Mouse (Mus musculus) liver, adult 2 months (tissue): ENCODE data around the gene Tubb5.

Source experiments
- CTCF ChIP-seq: fragments of 200-500 bp; IDR thresholded peaks from 2 replicates; pipeline ENCODE4 v1.5.1; 2011; ENCODE audit warnings: low read depth, low read length, control low read depth
- POLR2A ChIP-seq: fragments of 200-500 bp; IDR thresholded peaks from 2 replicates; pipeline ENCODE4 v1.6.1; 2011; ENCODE audit warnings: low read length, control low read depth; ENCODE audit not compliant: insufficient read depth; ENCODE audit errors: extremely low read depth

DNA sequence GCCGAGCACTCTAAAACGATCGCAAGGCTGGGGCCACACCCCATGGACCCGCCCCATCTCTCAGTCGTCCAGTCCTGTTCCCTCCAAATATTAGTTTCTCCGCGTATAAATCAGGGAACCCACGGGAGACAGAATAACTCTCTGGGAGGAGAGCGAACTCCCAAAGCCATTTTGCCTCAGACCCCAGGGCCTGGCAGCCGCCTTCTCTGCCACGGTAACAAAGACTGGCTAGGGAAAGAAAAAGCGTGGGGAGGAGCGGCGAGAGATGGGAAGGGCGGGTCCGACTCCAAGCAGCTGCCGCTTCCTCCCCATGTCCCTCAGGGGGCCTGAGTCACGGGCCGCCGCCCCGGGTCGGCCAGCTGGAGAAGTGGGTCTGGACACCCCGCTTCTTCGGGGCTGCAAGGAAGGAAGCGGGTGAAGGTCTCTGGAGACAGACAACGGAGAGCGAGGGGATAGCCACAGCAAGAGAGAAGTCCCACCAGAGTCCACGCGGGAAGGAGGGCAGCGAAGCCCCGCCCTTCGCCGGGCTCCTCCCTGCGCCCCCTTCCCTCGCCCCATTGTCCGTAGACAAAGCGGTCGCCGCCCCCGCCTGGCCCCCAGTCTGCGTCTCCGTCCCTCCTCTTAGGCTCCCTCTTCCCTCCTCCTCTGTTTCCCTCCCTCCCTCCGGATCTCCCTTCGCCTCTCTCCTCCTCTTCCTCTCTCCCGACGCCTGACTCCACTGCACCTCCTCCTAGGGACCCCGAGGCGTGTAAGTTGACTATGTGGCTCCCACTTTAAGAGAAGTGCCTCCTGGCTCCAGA is 27.6 kb upstream of the Tubb5 start, which contains the start of gene Ppp1r18:
- no peak for TF ChIP-seq POLR2A
- TF ChIP-seq CTCF: no peak
